Comparison of ENCODE assay signal across 18 mouse cellular contexts in genomic region chr1:87149422-87149821, GRCm38 (mm10). TPM values are rescaled to one million over a fixed set of nuclear protein-coding genes. Genes with fewer than 3 reads are reported as not detected.
DNase-seq lines count a peak whose midpoint lies in the region; ATAC-seq and TF ChIP-seq lines count a peak whose summit lies in the region.
"Had no signal": no experiment of that assay in that cellular context is flagged by ENCODE, and none has a peak within 500 bp of the region (broad histone marks: within the 10 kb centered on the region; RNA-seq: fewer than 3 reads in every experiment).

No protein-coding gene starts in this region.

- H3K36me3 ChIP-seq in hindbrain, postnatal 0 days (ENCODE audit: insufficient read depth, low read length), result no peaks in the 10 kb centered on the region
- no peaks in the 10 kb centered on the region for H3K36me3 ChIP-seq in hindbrain, embryonic 12.5 days
- H3K36me3 ChIP-seq in midbrain, postnatal 0 days (ENCODE audit: insufficient read depth, low read length), result no peaks in the 10 kb centered on the region
- H3K36me3 ChIP-seq in midbrain, embryonic 14.5 days (ENCODE audit: control insufficient read depth, insufficient read depth, low read length), result no peaks in the 10 kb centered on the region
- H3K36me3 ChIP-seq: kidney, embryonic 15.5 days had no signal

- H3K4me2 ChIP-seq in hindbrain, postnatal 0 days (ENCODE audit: low read depth, low read length), result no peak overlapping the region
- H3K4me2 ChIP-seq in hindbrain, embryonic 12.5 days (replicated peaks), result no peak overlapping the region; the same call in 1 of the 2 replicates
- H3K4me2 ChIP-seq in midbrain, postnatal 0 days (ENCODE audit: low read depth, low read length, poor library complexity, severe bottlenecking), result no peak overlapping the region
- H3K4me2 ChIP-seq in midbrain, embryonic 14.5 days (ENCODE audit: low read length), result no peak overlapping the region
- H3K4me2 ChIP-seq: kidney, embryonic 15.5 days had no signal

- H3K4me3 ChIP-seq in hindbrain, postnatal 0 days (ENCODE audit: low read length), result no peak overlapping the region
- no peak overlapping the region for H3K4me3 ChIP-seq in hindbrain, embryonic 12.5 days
- H3K4me3 ChIP-seq in midbrain, postnatal 0 days (ENCODE audit: low read depth, low read length), result no peak overlapping the region
- H3K4me3 ChIP-seq in midbrain, embryonic 14.5 days (replicated peaks; ENCODE audit: low read depth, low read length), result no peak overlapping the region
- H3K4me3 ChIP-seq: kidney, embryonic 15.5 days had no signal

- no peak for DNase-seq in hindbrain, postnatal 0 days (ENCODE audit: low spot score)
- no peak for DNase-seq in midbrain, postnatal 0 days (ENCODE audit: low spot score)
- no peak for DNase-seq in midbrain, embryonic 14.5 days
- DNase-seq in ovary, adult 18-20 months (ENCODE audit: low spot score), result no peak
- no peak for DNase-seq in cerebellum, postnatal 4 days (ENCODE audit: low spot score in 2 of 2)
- DNase-seq: adrenal gland, postnatal 25 days; cerebellum, postnatal 36 days; heart, adult 11 months; right cerebral cortex, postnatal 4 days had no signal

- 40% methylated on average over 13 of the region's 13 CpGs for WGBS in hindbrain, postnatal 0 days
- WGBS in hindbrain, embryonic 12.5 days, result 35% methylated on average over 13 of the region's 13 CpGs
- 25% methylated on average over 13 of the region's 13 CpGs for WGBS in midbrain, postnatal 0 days
- WGBS in midbrain, embryonic 14.5 days, result 40% methylated on average over 13 of the region's 13 CpGs

- peaks cover 28% of the 10 kb centered on the region for H3K27me3 ChIP-seq in hindbrain, postnatal 0 days (ENCODE audit: insufficient read depth, low read length)
- H3K27me3 ChIP-seq in hindbrain, embryonic 12.5 days, result peaks cover 64% of the 10 kb centered on the region
- H3K27me3 ChIP-seq in midbrain, postnatal 0 days (ENCODE audit: insufficient read depth, low read length), result peaks cover 33% of the 10 kb centered on the region
- peaks cover 37% of the 10 kb centered on the region for H3K27me3 ChIP-seq in midbrain, embryonic 14.5 days (ENCODE audit: control insufficient read depth, insufficient read depth, low read length)

- H3K9me3 ChIP-seq in hindbrain, postnatal 0 days (ENCODE audit: low read length), result no peaks in the 10 kb centered on the region
- no peaks in the 10 kb centered on the region for H3K9me3 ChIP-seq in hindbrain, embryonic 12.5 days (replicated peaks)
- no peaks in the 10 kb centered on the region for H3K9me3 ChIP-seq in midbrain, postnatal 0 days (ENCODE audit: low read length)
- no peaks in the 10 kb centered on the region for H3K9me3 ChIP-seq in midbrain, embryonic 14.5 days (ENCODE audit: control insufficient read depth, low read length)
- H3K9me3 ChIP-seq: kidney, embryonic 15.5 days had no signal

- ATAC-seq in hindbrain, postnatal 0 days, result peak; percentile 19; the same call in 1 of the 2 replicates
- ATAC-seq in hindbrain, embryonic 12.5 days (ENCODE audit: low FRiP score), result no peak
- no peak for ATAC-seq in midbrain, postnatal 0 days (ENCODE audit: low FRiP score)
- ATAC-seq in midbrain, embryonic 14.5 days (ENCODE audit: low FRiP score, low TSS enrichment), result no peak
- ATAC-seq in megakaryocyte, adult 5-6 weeks (ENCODE audit: poor library complexity, severe bottlenecking), result 0 out of 2 replicates have a peak, but pooled peaks have one; percentile 18

- H3K4me1 ChIP-seq in hindbrain, postnatal 0 days (ENCODE audit: insufficient read depth, low read length), result no peaks in the 10 kb centered on the region
- H3K4me1 ChIP-seq in hindbrain, embryonic 12.5 days, result peaks cover 6% of the 10 kb centered on the region
- no peaks in the 10 kb centered on the region for H3K4me1 ChIP-seq in midbrain, postnatal 0 days (ENCODE audit: insufficient read depth, low read length)
- H3K4me1 ChIP-seq in midbrain, embryonic 14.5 days (ENCODE audit: control insufficient read depth, insufficient read depth, low read length), result 0 out of 2 replicates have a peak, but pooled peaks cover 1% of the 10 kb centered on the region

- no peak overlapping the region for H3K9ac ChIP-seq in hindbrain, postnatal 0 days (replicated peaks; ENCODE audit: low read length)
- no peak overlapping the region for H3K9ac ChIP-seq in hindbrain, embryonic 12.5 days
- H3K9ac ChIP-seq in midbrain, postnatal 0 days (replicated peaks; ENCODE audit: low read length, poor library complexity, severe bottlenecking), result no peak overlapping the region
- no peak overlapping the region for H3K9ac ChIP-seq in midbrain, embryonic 14.5 days (replicated peaks; ENCODE audit: low read length)
- H3K9ac ChIP-seq: kidney, embryonic 15.5 days had no signal

- no peak overlapping the region for H3K27ac ChIP-seq in hindbrain, postnatal 0 days
- no peak overlapping the region for H3K27ac ChIP-seq in hindbrain, embryonic 12.5 days
- no peak overlapping the region for H3K27ac ChIP-seq in midbrain, postnatal 0 days (ENCODE audit: low read depth, low read length)
- H3K27ac ChIP-seq in midbrain, embryonic 14.5 days (replicated peaks; ENCODE audit: low read depth, low read length), result no peak overlapping the region
- H3K27ac ChIP-seq: kidney, embryonic 15.5 days had no signal

- TF ChIP-seq CTCF in hindbrain, postnatal 0 days (IDR thresholded peaks at IDR 0.05; ENCODE audit: low read depth), result peak; percentile 13; the same call in 1 of the 2 replicates
- TF ChIP-seq CTCF in midbrain, postnatal 0 days (IDR thresholded peaks at IDR 0.05), result peak; percentile 4; the same call in 1 of the 2 replicates

RNA-seq across cellular contexts. Expression of gene Ecel1, which starts 6.9 kb away (rescaled TPM):
- total RNA-seq in hindbrain, postnatal 0 days (2014; rRNA removed), result 45.6 and 50.0 TPM in 2 replicates
- 35.6 and 36.2 TPM in 2 replicates for polyA plus RNA-seq in hindbrain, postnatal 0 days (2015; fragmentation: Nextera tagmentation; extraction: Ambion mirVana)
- 29.2 and 33.6 TPM in 2 replicates for polyA plus RNA-seq in hindbrain, embryonic 12.5 days (2016; fragmentation: Nextera tagmentation; extraction: Ambion mirVana)
- total RNA-seq in midbrain, postnatal 0 days (2014; rRNA removed), result 15.8 and 16.2 TPM in 2 replicates
- polyA plus RNA-seq in midbrain, postnatal 0 days (2015; fragmentation: Nextera tagmentation; extraction: Ambion mirVana), result 16.7 and 18.9 TPM in 2 replicates
- polyA plus RNA-seq in midbrain, embryonic 14.5 days (2014; fragmentation: Nextera tagmentation; extraction: Ambion mirVana), result 5.1 and 5.3 TPM in 2 replicates
- not detected in 2 replicates for total RNA-seq in megakaryocyte, adult 5-6 weeks (2015)
- not detected in 2 replicates for total RNA-seq in megakaryocyte, adult 5-6 weeks (2017)
- total RNA-seq: liver, adult 2 months had no signal
- polyA plus RNA-seq: liver, adult 2 months had no signal

RNA-seq across cellular contexts. Expression of gene Akp3, which starts 24.6 kb away (rescaled TPM):
- not detected in 2 replicates for total RNA-seq in hindbrain, postnatal 0 days (2014; rRNA removed)
- not detected in 2 replicates for polyA plus RNA-seq in hindbrain, postnatal 0 days (2015; fragmentation: Nextera tagmentation; extraction: Ambion mirVana)
- not detected in 2 replicates for polyA plus RNA-seq in hindbrain, embryonic 12.5 days (2016; fragmentation: Nextera tagmentation; extraction: Ambion mirVana)
- 0.38 TPM in 1 of 2 replicates, not detected in the other for total RNA-seq in midbrain, postnatal 0 days (2014; rRNA removed)
- not detected in 2 replicates for polyA plus RNA-seq in midbrain, postnatal 0 days (2015; fragmentation: Nextera tagmentation; extraction: Ambion mirVana)
- not detected in 2 replicates for polyA plus RNA-seq in midbrain, embryonic 14.5 days (2014; fragmentation: Nextera tagmentation; extraction: Ambion mirVana)
- not detected in 2 replicates for total RNA-seq in megakaryocyte, adult 5-6 weeks (2015)
- total RNA-seq in megakaryocyte, adult 5-6 weeks (2017), result not detected in 2 replicates
- total RNA-seq: adrenal gland, postnatal 25 days; ES-E14; layer of hippocampus, adult 8-10 months; liver, adult 2 months had no signal
- polyA plus RNA-seq: C2C12; heart, postnatal 0 days; kidney, embryonic 15.5 days; liver, adult 2 months had no signal

RNA-seq across cellular contexts. Expression of gene Prss56, which starts 33.7 kb away (rescaled TPM):
- 0.29 and 0.31 TPM in 2 replicates for total RNA-seq in hindbrain, postnatal 0 days (2014; rRNA removed)
- polyA plus RNA-seq in hindbrain, postnatal 0 days (2015; fragmentation: Nextera tagmentation; extraction: Ambion mirVana), result 0.46 and 0.47 TPM in 2 replicates
- polyA plus RNA-seq in hindbrain, embryonic 12.5 days (2016; fragmentation: Nextera tagmentation; extraction: Ambion mirVana), result 3.6 and 9.3 TPM in 2 replicates
- total RNA-seq in midbrain, postnatal 0 days (2014; rRNA removed), result 0.94 TPM in 1 of 2 replicates, not detected in the other
- 0.07 TPM in 1 of 2 replicates, not detected in the other for polyA plus RNA-seq in midbrain, postnatal 0 days (2015; fragmentation: Nextera tagmentation; extraction: Ambion mirVana)
- 0.32 TPM in 1 of 2 replicates, not detected in the other for polyA plus RNA-seq in midbrain, embryonic 14.5 days (2014; fragmentation: Nextera tagmentation; extraction: Ambion mirVana)
- total RNA-seq in megakaryocyte, adult 5-6 weeks (2015), result not detected in 2 replicates
- total RNA-seq in megakaryocyte, adult 5-6 weeks (2017), result not detected in 2 replicates
- total RNA-seq: adrenal gland, postnatal 25 days; liver, adult 2 months had no signal
- polyA plus RNA-seq: heart, postnatal 0 days; liver, adult 2 months; stomach, embryonic 16.5 days had no signal

RNA-seq across cellular contexts. Expression of gene Chrnd, which starts 41.0 kb away (rescaled TPM):
- total RNA-seq in hindbrain, postnatal 0 days (2014; rRNA removed), result not detected in 2 replicates
- polyA plus RNA-seq in hindbrain, postnatal 0 days (2015; fragmentation: Nextera tagmentation; extraction: Ambion mirVana), result not detected in 2 replicates
- 0.14 and 0.64 TPM in 2 replicates for polyA plus RNA-seq in hindbrain, embryonic 12.5 days (2016; fragmentation: Nextera tagmentation; extraction: Ambion mirVana)
- not detected in 2 replicates for total RNA-seq in midbrain, postnatal 0 days (2014; rRNA removed)
- polyA plus RNA-seq in midbrain, postnatal 0 days (2015; fragmentation: Nextera tagmentation; extraction: Ambion mirVana), result not detected in 2 replicates
- polyA plus RNA-seq in midbrain, embryonic 14.5 days (2014; fragmentation: Nextera tagmentation; extraction: Ambion mirVana), result not detected in 2 replicates
- not detected in 2 replicates for total RNA-seq in megakaryocyte, adult 5-6 weeks (2015)
- total RNA-seq in megakaryocyte, adult 5-6 weeks (2017), result not detected in 2 replicates
- total RNA-seq: adrenal gland, postnatal 25 days; layer of hippocampus, adult 8-10 months; liver, adult 2 months had no signal
- polyA plus RNA-seq: heart, postnatal 0 days; liver, adult 2 months had no signal

RNA-seq across cellular contexts. Expression of gene Alpi, which starts 48.0 kb away (rescaled TPM):
- not detected in 2 replicates for total RNA-seq in hindbrain, postnatal 0 days (2014; rRNA removed)
- not detected in 2 replicates for polyA plus RNA-seq in hindbrain, postnatal 0 days (2015; fragmentation: Nextera tagmentation; extraction: Ambion mirVana)
- not detected in 2 replicates for polyA plus RNA-seq in hindbrain, embryonic 12.5 days (2016; fragmentation: Nextera tagmentation; extraction: Ambion mirVana)
- 0.49 TPM in 1 of 2 replicates, not detected in the other for total RNA-seq in midbrain, postnatal 0 days (2014; rRNA removed)
- polyA plus RNA-seq in midbrain, postnatal 0 days (2015; fragmentation: Nextera tagmentation; extraction: Ambion mirVana), result not detected in 2 replicates
- polyA plus RNA-seq in midbrain, embryonic 14.5 days (2014; fragmentation: Nextera tagmentation; extraction: Ambion mirVana), result not detected in 2 replicates
- not detected in 2 replicates for total RNA-seq in megakaryocyte, adult 5-6 weeks (2015)
- not detected in 2 replicates for total RNA-seq in megakaryocyte, adult 5-6 weeks (2017)
- total RNA-seq: adrenal gland, postnatal 25 days; ES-E14; liver, adult 2 months had no signal
- polyA plus RNA-seq: C2C12; heart, postnatal 0 days; kidney, embryonic 15.5 days had no signal

Comparison
In these comparisons a context has a peak if more than half of its experiments do, and no peak if none do; other contexts are left out.
1. ATAC-seq: peak in hindbrain, postnatal 0 days (single experiment) and megakaryocyte, adult 5-6 weeks (single experiment); none in hindbrain, embryonic 12.5 days (single experiment), midbrain, postnatal 0 days (single experiment) and midbrain, embryonic 14.5 days (single experiment).